Mouse (Mus musculus) Muller cell, postnatal 12 days (primary cell): Measurements from ENCODE around the gene Ceacam18.
"Not testable (repeated sequence)": the region's sequence is repeated elsewhere in the genome, so short reads cannot be mapped to it uniquely, and the experiment has no call there.

Experiments used
- DNase-seq: peaks from one replicate; pipeline ENCODE4 v3.0.0-alpha.2; 2015; ENCODE audit errors: inconsistent ontology term

The Ceacam18 gene

DNA sequence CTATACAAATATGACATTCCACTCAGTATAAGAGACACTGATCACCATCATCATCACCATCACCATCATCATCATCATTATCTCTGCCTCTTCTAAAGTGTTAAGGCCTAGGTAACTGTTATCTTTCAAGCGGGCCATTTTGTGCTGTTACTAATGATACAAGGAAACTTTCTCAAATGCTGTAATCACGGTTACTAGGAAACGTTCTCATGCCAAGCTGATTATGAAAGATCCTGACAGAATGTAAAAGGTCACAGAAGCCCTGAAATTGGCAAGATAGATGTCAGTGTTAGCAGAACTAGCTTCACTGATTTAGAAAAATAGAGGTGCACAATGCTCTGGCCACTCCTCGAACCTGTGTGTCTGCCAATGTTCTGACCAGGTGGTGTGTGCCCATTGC lies 32.7 kb downstream of the Ceacam18 start:
- DNase-seq = not testable (repeated sequence)

DNA sequence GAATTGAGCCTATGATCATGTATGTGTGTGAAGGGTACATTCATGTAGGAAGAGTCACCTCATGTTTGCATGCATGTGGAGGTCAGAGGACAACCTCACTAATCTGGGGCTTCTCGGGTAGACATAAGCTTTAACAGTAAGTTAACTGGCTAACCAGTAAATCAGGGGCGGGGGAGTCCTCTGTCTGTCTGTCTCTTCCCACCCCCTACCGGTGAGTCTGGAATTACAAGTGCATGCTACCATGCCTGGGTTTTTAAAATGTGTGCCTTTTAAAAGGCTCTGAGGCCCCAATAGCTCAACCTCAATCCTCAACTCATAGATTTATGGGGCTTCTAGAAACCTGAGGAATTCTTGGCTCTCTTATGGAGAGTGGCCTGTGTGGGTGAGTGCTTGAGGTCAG lies 34.1 kb downstream of the Ceacam18 start:
- DNase-seq = no peak

DNA sequence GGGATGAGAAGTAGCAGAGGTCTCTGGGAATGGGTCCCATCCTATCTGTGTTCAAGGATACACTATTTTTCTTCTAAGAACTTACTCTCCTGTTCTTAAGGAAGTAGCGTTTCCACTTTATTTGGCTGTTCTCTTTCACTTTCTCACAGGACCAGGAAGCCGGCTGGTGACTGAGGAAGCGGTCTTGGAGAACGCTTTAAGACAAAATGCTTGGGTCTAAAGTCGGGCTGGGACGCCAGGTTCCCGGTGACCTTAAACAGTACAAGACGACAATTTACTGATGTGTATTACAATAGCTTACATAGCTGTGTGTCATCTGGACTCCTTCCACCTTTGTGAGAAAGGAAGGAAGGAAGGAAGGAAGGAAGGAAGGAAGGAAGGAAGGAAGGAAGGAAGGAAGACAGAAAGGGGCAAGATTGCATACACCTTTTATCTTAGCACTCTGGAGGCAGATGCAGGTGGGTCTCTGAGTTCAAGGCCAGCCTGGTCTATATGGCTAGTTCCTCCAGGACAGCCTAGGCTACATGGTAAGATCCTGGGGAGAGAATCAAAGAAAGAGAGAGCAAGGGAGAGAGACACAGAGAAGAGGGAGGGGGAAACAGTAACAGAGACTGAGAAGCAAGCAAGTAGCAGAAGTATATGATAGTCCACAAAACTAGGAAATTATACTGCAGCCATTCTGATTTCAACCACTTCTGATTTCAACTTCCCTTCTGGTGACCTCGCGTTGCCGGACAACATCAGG lies 36.7 kb downstream of the Ceacam18 start:
- no peak for DNase-seq

DNA sequence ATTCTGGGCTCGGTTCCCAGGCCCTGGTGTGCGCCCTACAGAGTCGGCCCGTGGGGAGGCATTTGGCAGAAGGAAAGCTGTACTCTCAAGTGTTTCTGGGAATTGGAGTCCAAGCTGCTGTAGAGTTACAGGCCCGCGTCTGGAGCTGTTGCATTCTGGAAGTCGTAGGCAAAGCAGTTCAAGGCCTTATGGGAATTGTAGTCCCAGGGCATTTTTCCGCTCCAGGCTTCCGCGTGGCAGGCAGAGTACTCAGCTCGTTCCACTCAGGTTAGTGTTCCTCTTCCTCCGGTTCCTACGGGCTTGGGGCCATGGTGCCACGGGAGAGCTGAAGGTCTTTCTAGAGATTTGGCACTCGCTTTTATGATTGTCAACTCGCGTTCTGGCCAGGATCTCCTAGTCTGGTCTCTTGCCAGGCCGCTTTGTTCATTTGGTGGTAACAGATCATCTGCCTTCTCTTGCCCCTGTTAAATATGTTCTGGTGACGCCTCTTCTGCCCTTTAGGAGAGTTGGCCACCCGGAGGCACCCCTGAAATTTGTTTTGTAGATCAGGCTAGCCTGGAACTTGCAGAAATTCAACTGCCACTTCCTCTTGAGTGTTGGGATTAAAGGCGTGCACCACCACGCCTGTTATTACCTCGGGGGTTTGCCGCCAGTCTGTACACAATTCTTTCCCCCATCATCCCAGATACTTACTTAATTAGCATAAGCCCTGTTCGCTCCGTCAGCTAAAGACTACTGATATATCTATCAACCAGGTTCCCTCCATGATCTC lies 37.5 kb downstream of the Ceacam18 start, which contains the start of gene Ctu1:
TSS of gene Ctu1 (plus strand) at position 208 of the 772 bp plus-strand sequence.
- peak; percentile 93 for DNase-seq

DNA sequence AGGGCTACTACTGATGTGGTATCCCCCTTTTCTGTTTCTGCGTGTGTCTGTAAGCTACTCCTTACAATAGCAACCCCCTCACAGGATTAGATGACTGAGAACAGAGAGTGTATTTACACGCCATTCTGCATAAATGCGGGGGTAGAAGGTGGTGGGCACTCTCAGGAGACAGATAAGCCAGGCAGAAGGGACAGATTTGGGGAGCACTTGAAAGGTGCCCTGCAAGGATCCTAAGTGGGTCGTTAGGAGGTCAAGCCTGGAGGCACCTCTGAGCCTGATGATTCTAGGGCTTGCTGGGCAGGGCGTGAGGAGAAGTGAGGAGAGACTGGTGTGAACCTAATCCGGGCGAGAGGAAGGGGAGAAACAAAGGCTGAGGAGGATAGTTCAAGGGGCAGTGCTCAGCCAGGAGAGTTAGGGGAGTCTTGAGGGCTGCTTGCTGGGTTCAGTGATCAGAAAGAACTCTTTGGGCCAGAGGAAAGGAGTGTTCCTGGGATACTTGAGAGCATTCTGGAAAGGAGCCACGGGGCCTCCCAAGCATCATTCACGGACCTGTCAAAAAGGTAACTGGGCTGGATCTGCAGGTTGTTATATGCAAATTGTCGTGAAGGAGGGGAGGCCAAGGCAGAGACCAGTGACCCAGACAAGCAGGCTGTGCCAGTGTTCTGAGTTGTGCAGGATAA lies 38.2 kb downstream of the Ceacam18 start:
- peak; percentile 9 for DNase-seq

- no peak for DNase-seq
These were observed 40.6 kb downstream of the Ceacam18 start for GRCm38 (mm10) chr7:43675091-43675490.

DNA sequence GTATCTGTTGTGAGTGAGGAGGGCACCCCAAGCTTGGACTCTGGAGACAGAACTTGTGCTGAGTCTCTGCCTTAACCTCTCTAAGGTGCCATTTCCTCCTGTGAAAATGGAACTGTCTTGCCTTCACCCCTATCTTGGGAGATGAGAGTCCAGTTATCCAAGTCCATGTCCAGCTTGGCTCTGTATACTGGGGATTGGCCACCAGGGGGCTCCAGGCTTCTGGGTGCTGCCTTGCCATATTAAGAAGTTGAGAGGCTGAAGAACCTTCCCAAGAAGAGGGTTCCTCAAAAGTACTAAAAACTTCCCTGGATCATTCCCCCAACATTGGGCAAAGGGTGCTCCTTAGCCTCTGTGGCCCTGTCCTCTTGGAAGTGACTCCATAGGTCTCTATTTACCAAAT lies 44.0 kb downstream of the Ceacam18 start:
- peak; percentile 30 for DNase-seq

- peak; percentile 54 for DNase-seq
These were observed 46.5 kb downstream of the Ceacam18 start for GRCm38 (mm10) chr7:43680960-43681359.

GRCm38 (mm10) chr7:43682511-43682910 lies 48.0 kb downstream of the Ceacam18 start:
- DNase-seq = not testable (repeated sequence)

- DNase-seq = no peak
These were observed 50.6 kb downstream of the Ceacam18 start for GRCm38 (mm10) chr7:43685088-43685487.

GRCm38 (mm10) chr7:43690118-43690517 lies 55.6 kb downstream of the Ceacam18 start, which contains the start of gene Klk14:
Gene Klk14, plus strand, starts transcription at chr7:43690418.
- no peak for DNase-seq
